Mouse (Mus musculus) lung, postnatal 4 days (tissue): Measurements from ENCODE around the gene Denr.

ENCODE experiments used
- DNase-seq, 2 experiments: peaks; one replicate each; pipeline ENCODE4 v3.0.0; 2021

The Denr gene

DNA sequence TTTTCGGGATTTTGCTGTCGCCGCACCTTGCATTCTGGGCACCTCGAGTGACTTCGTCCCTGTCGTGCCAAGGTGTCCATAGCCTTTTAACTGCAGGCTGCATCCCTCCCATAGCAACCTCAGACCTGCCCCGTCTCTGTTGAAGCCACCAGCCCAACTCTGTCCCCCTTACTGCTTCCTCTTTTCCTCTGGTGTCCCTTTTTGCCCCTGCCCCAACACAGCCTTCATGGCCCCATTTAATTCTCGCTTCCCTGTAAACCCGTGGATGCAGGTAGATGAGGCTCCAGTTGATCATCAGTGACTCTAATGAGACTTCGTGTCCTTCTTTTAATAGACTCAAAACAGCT lies 629 bp downstream of the Denr start:
- no peak for DNase-seq

DNA sequence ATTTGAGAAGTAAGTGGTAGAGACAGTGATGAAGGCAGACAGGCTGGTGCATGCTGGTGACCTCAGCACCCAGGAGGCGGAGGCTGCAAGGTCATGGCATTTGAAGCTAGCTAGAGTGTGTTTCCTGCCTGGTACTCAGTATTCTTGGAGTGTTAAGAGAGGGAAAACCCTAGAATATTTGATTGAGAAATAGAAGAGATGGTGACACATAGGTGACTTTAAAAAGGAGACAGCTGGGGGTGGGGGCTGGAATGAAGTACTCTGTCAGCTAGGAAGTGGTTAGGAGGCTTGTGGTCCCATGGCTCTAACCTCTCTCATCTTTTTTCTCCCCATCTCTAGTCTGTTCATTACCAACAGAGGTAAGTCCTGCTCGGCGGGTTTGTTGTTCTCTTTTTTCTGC lies 7.9 kb downstream of the Denr start:
- DNase-seq, result no peak

DNA sequence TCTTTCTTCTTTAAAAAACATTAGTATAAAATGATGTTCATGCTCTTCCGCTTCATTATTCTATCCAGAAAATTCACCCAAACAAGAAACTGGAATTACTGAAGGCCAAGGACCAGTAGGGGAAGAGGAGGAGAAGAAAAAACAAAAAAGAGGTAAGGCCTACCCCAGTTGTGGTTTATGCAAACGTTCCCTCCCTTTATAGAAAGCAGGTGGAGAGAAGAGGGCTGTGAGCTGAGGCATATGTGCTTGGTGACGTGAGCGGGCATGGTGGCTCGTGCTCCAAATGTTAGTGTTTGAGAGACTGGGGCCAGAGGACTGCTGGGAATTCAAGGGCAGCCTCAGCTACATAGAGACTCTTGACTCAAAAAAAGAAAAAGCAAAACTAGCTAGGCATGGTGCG lies 15.1 kb downstream of the Denr start:
- no peak for DNase-seq

- no peak for DNase-seq
Observed at GRCm38 (mm10) chr5:123927118-123927517, 20.1 kb downstream of the Denr start, which contains the start of gene Gm43518. Gm43518 (plus strand) TSS chr5:123927418.

- peak; percentile 96 to 98 for DNase-seq
Observed at GRCm38 (mm10) chr5:123930508-123930989, 23.6 kb downstream of the Denr start, which contains the start of gene Ccdc62. Ccdc62 (plus strand) TSS chr5:123930679.

GRCm38 (mm10) chr5:123931131-123931530 lies 24.2 kb downstream of the Denr start:
- DNase-seq, result no peak

DNA sequence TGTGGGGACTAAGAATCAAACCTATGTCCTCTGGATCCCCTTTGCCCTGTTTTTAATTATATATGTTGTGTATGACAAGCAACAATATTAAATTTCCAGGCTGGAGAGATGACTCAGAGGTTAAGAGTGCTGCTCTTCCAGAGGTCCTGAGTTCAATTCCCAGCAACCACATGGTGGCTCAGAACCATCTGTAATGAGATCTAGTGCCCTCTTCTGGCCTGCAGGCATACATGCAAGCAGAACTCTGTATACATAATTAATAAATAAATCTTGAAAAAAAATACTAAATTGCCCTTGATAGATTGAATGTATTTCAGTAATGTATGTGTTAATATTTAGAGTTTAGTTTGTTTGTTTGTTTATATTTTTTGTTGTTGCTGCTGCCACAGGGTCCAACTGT lies 26.0 kb downstream of the Denr start:
- DNase-seq, result no peak

DNA sequence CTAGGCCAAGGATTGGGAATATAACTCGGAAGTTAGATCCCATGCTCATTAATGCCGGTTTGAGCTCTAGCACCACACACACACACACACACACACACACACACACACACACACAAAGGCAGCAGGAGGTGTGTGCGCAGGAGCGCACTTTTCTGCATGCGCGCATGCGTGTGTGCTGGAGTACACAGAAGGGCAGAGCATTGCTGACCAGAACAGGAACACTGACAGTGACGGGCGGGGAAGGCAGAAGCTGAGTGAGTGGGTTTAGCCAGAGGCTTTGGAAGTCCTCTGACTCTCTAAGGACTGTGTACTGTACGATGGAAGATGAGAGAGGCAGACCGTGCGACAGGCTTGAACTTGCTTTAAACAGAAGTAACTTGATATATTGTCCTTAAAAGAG lies 26.6 kb downstream of the Denr start:
- DNase-seq, result no peak

DNA sequence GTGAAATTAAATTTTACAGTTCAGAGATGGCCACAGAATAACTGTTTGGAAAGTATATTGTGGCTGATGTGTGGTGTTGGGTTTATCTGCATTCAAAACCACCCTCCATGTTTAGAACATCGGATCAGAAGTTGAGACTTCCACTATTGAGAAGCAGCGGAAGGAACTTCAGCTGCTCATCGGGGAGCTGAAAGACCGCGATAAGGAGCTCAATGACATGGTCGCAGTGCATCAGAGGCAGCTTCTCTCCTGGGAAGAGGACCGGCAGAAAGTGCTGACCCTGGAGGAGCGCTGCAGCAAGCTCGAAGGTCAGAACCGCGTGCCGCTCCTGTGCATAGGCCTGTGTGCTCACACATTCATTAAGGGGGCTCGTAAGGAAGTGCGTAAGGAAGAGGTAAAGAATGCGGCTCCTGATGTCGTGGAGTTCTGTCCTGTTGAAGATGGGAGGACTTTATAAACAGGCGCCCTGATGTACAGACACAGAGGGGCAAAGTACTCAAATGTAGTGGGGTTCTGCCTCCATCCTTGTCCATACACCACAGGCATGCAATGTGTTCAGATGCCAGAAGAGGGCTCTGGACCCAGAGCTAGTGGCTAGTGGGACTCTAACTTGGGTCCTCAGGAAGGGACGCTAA lies 27.1 kb downstream of the Denr start:
- DNase-seq, result no peak

GRCm38 (mm10) chr5:123935931-123936330 lies 29.0 kb downstream of the Denr start:
- DNase-seq, result no peak

DNA sequence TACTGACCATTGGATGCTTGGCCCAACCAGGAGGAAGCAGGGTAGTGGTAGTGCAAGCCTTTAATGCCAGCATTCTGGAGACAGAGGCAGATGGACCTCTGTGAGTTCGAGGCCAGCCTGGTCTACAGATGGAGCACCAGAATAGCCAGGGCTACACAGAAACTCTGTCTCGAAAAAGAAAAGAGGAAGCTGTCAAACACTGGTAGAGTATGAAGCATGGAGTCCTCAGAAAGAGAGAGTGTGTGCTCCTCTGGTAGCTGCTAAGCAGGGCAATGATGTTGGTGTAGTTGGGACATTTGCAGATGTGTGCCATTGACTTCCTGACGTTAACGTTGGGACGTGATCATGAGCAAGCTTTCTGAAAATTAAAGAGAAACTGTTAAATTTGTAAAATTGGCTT lies 31.5 kb downstream of the Denr start:
- DNase-seq, result no peak

- no peak for DNase-seq
Observed at GRCm38 (mm10) chr5:123946546-123946945, 39.6 kb downstream of the Denr start.

GRCm38 (mm10) chr5:123947041-123947761 lies 40.2 kb downstream of the Denr start:
- DNase-seq, result no peak

DNA sequence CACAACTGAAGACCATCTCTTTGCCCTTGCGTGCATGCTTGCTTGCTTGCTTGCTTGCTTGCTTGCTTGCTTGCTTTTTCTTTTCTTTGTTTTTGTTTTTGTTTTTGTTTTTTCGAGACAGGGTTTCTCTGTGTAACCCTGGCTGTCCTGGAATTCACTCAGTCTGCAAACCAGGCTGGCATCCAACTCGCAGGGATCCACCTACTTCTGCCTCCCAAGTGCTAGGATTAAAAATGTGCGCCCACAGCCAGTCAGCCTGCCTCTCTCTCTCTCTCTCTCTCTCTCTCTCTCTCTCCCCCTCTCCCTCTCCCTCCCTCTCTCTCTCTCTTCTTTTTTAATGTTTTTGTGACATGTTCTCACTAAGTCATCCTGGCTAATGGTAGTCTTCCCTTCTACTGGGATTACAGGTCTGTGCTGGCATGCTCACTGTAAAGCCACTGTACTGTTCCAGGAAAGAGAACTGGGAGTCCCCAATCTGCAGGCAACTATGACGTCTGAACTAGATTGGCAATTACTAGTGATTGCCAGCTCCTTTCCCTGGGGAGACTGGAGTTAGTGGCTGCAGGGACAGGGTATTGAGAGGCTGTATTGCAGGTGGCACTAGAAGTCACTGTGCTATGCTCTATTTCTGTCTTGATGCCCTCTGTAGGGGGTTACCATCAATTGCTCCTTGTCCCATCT lies 45.5 kb downstream of the Denr start:
- no peak for DNase-seq

DNA sequence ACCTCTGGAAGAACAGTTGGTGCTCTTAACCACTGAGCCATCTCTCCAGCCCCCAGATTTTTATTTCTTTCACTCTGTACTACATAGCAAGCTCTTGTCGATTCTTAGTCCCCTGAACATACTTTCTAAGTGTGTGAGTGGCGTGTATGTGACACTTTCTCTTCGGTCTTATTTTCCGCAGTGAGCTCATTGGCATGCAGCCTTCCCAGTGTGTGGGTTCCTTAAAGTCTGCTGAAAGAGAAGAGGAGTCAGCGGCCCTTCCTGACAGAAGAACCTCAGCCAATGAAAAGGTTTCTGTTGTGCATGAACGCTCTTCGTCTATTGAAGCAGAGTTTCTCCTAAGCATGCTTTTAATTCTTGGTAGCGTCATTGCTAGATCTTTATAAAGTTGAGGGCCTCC lies 50.2 kb downstream of the Denr start:
- DNase-seq, result no peak

DNA sequence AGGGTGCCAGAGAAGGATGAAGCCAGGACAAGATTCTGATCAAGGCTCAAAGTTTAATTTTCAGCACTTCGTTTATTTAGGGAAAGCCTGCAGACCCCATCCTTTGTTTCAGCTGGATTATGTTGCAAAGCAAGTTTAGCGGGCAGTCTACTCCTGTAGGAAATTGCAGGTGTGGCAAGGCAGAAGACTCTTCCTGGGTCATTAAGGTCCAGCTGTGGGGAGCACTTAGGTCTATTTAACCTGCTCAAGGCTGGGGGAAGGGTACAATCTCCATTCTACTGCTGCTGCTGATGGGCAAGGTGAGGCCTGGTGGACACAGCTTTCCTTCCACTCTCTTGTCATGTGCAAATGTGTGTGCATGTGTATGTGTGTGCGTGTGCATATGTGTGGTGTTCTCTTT lies 52.0 kb downstream of the Denr start:
- DNase-seq, result no peak

DNA sequence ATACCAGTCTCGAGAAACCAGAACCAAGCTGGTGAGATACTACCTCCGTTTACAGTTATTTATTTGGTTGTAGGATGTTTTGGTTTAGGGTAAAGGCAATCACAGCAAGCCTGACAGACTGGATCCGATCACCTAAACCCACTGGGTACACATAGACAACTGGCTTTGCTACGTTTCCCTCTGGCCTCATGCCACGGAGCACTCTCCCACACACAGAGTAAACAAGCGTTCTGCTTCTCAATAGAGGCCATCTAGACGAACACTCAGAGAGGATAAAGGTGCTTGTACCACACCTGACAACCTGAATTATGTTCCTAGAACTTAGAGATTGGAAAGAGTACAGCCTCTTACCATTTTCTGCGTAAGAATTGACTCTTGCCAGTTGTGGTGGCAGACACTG lies 53.2 kb downstream of the Denr start:
- peak in 1 of 2 experiments; percentile 39 for DNase-seq

DNA sequence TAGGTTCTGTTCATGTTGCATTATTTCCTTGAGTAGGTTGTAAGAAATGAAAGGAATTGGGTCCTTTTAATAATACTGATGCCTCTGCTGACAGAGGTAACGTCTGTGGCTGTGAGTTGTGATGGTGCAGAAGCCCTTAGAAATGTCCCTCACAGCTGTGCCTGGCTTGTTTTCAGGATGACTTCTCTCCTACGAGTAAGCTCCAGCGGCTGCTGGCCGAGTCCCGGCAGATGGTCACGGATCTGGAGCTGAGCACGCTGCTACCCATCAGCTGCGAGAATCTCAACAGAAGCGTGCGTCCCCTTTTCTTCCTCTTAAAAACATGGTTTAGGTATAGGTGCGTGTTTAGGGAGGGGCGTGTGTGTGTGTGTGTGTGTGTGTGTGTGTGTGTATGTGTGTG lies 54.1 kb downstream of the Denr start:
- no peak for DNase-seq

- DNase-seq, result no peak
Observed at GRCm38 (mm10) chr5:123964208-123964607, 57.2 kb downstream of the Denr start.

DNA sequence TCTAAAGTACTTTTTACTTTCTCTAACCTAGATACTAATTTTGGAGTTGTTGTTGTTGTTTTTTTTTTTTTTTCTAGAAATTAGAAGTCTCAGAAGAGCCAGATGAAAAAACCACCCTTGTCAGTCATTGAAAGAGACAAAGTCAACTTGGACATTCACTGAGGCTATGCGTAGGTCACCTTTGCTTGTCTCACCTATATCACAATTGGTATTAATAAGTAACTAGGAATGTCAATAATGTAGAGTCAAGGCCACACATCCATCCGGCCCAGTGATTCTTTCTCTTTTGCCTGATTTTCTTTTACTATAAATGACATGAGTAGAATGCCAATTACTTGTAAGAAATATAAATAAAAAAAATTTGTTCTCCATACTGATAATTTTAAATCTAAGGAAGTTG lies 59.8 kb downstream of the Denr start:
- no peak for DNase-seq

GRCm38 (mm10) chr5:123968468-123968867 lies 61.5 kb downstream of the Denr start:
- no peak for DNase-seq

- no peak for DNase-seq
Observed at GRCm38 (mm10) chr5:123969216-123969615, 62.2 kb downstream of the Denr start.

- DNase-seq, result no peak
Observed at GRCm38 (mm10) chr5:123970576-123970975, 63.6 kb downstream of the Denr start.

- no peak for DNase-seq
Observed at GRCm38 (mm10) chr5:123972453-123972852, 65.5 kb downstream of the Denr start.
